Mouse (Mus musculus): ENCODE data around the gene Mogat2. TPM values are rescaled to one million over a fixed set of nuclear protein-coding genes. Genes with fewer than 3 reads are reported as not detected.
A peak's percentile ranks its signal among the peaks of the same experiment; 100 is the strongest.

Gene Mogat2
- polyA plus RNA-seq, 1 experiment from 2014 or later: 362 TPM

- no peak overlapping the region for H3K9ac ChIP-seq (ENCODE audit: low read depth, low read length)
- no peaks in the 10 kb centered on the region for H3K27me3 ChIP-seq (replicated peaks; ENCODE audit: control insufficient read depth, insufficient read depth, low read length)
- H3K27ac ChIP-seq (ENCODE audit: low read depth, low read length): peak overlapping the region; percentile 76
- peaks cover 11% of the 10 kb centered on the region; the same call in 1 of the 2 replicates for H3K4me1 ChIP-seq (replicated peaks; ENCODE audit: control insufficient read depth, insufficient read depth, low read length)
- H3K4me3 ChIP-seq (ENCODE audit: low read depth, low read length): no peak overlapping the region
- no peaks in the 10 kb centered on the region for H3K9me3 ChIP-seq (ENCODE audit: control insufficient read depth)
- no peak for TF ChIP-seq CTCF (IDR thresholded peaks at IDR 0.05; ENCODE audit: low read depth)
- peak; percentile 78 for ATAC-seq
- H3K36me3 ChIP-seq (ENCODE audit: control insufficient read depth, insufficient read depth): no peaks in the 10 kb centered on the region
- no peak overlapping the region for H3K4me2 ChIP-seq (replicated peaks; ENCODE audit: low read depth)
- WGBS: 54% methylated on average over 4 of the region's 4 CpGs
These were observed 29.7 kb downstream of the Mogat2 start for GRCm38 (mm10) chr7:99208704-99209103.

- WGBS: 48% methylated on average over 7 of the region's 7 CpGs
- peaks cover 17% of the 10 kb centered on the region; the same call in 1 of the 2 replicates for H3K4me1 ChIP-seq (replicated peaks; ENCODE audit: control insufficient read depth, insufficient read depth, low read length)
- TF ChIP-seq CTCF (IDR thresholded peaks at IDR 0.05; ENCODE audit: low read depth): no peak
- no peak overlapping the region for H3K4me2 ChIP-seq (replicated peaks; ENCODE audit: low read depth)
- peak; percentile 62 for ATAC-seq
- H3K4me3 ChIP-seq (ENCODE audit: low read depth, low read length): no peak overlapping the region
- H3K36me3 ChIP-seq (ENCODE audit: control insufficient read depth, insufficient read depth): no peaks in the 10 kb centered on the region
- no peak overlapping the region for H3K9ac ChIP-seq (ENCODE audit: low read depth, low read length)
- H3K27me3 ChIP-seq (replicated peaks; ENCODE audit: control insufficient read depth, insufficient read depth, low read length): no peaks in the 10 kb centered on the region
- no peaks in the 10 kb centered on the region for H3K9me3 ChIP-seq (ENCODE audit: control insufficient read depth)
- peak overlapping the region; percentile 76 for H3K27ac ChIP-seq (ENCODE audit: low read depth, low read length)
These were observed 32.1 kb downstream of the Mogat2 start for GRCm38 (mm10) chr7:99206364-99206763.

- WGBS: 78% methylated on average over 7 of the region's 7 CpGs
- Histone ChIP-seq H3K27me3 (replicated peaks; ENCODE audit: control insufficient read depth, insufficient read depth, low read length) (no peaks in the 10 kb centered on the region), H3K4me1 (replicated peaks; ENCODE audit: control insufficient read depth, insufficient read depth, low read length) (peaks cover 17% of the 10 kb centered on the region; the same call in 1 of the 2 replicates), H3K4me3 (ENCODE audit: low read depth, low read length) (no peak overlapping the region), H3K9ac (ENCODE audit: low read depth, low read length) (no peak overlapping the region), H3K9me3 (ENCODE audit: control insufficient read depth) (no peaks in the 10 kb centered on the region), H3K27ac (ENCODE audit: low read depth, low read length) (no peak overlapping the region), H3K4me2 (replicated peaks; ENCODE audit: low read depth) (no peak overlapping the region), H3K36me3 (ENCODE audit: control insufficient read depth, insufficient read depth) (no peaks in the 10 kb centered on the region)
- no peak for TF ChIP-seq CTCF (IDR thresholded peaks at IDR 0.05; ENCODE audit: low read depth)
- ATAC-seq: no peak
These were observed 36.3 kb downstream of the Mogat2 start for GRCm38 (mm10) chr7:99202163-99202562.

- TF ChIP-seq CTCF (IDR thresholded peaks at IDR 0.05; ENCODE audit: low read depth): no peak
- no peak overlapping the region for H3K27ac ChIP-seq (ENCODE audit: low read depth, low read length)
- 28% methylated on average over 4 of the region's 4 CpGs for WGBS
- H3K4me3 ChIP-seq (ENCODE audit: low read depth, low read length): no peak overlapping the region
- no peak overlapping the region for H3K9ac ChIP-seq (ENCODE audit: low read depth, low read length)
- no peak overlapping the region for H3K4me2 ChIP-seq (replicated peaks; ENCODE audit: low read depth)
- H3K36me3 ChIP-seq (ENCODE audit: control insufficient read depth, insufficient read depth): no peaks in the 10 kb centered on the region
- no peaks in the 10 kb centered on the region for H3K9me3 ChIP-seq (ENCODE audit: control insufficient read depth)
- H3K4me1 ChIP-seq (replicated peaks; ENCODE audit: control insufficient read depth, insufficient read depth, low read length): peaks cover 15% of the 10 kb centered on the region; the same call in 1 of the 2 replicates
- no peaks in the 10 kb centered on the region for H3K27me3 ChIP-seq (replicated peaks; ENCODE audit: control insufficient read depth, insufficient read depth, low read length)
- peak; percentile 74 for ATAC-seq
These were observed 38.1 kb downstream of the Mogat2 start for GRCm38 (mm10) chr7:99200290-99200689.

- H3K4me1 ChIP-seq (replicated peaks; ENCODE audit: control insufficient read depth, insufficient read depth, low read length): 0 out of 2 replicates have a peak, but pooled peaks cover 10% of the 10 kb centered on the region
- H3K9ac ChIP-seq (ENCODE audit: low read depth, low read length): no peak overlapping the region
- no peak overlapping the region for H3K4me3 ChIP-seq (ENCODE audit: low read depth, low read length)
- H3K27me3 ChIP-seq (replicated peaks; ENCODE audit: control insufficient read depth, insufficient read depth, low read length): no peaks in the 10 kb centered on the region
- no peak for ATAC-seq
- no peak overlapping the region for H3K4me2 ChIP-seq (replicated peaks; ENCODE audit: low read depth)
- TF ChIP-seq CTCF (IDR thresholded peaks at IDR 0.05; ENCODE audit: low read depth): no peak
- H3K9me3 ChIP-seq (ENCODE audit: control insufficient read depth): no peaks in the 10 kb centered on the region
- H3K36me3 ChIP-seq (ENCODE audit: control insufficient read depth, insufficient read depth): no peaks in the 10 kb centered on the region
- no peak overlapping the region for H3K27ac ChIP-seq (ENCODE audit: low read depth, low read length)
- WGBS: 67% methylated on average over 9 of the region's 9 CpGs
These were observed 38.8 kb downstream of the Mogat2 start for GRCm38 (mm10) chr7:99199451-99200175.

GRCm38 (mm10) chr7:99198811-99199210 lies 39.6 kb downstream of the Mogat2 start:
- Histone ChIP-seq H3K4me3 (ENCODE audit: low read depth, low read length) (no peak overlapping the region), H3K4me2 (replicated peaks; ENCODE audit: low read depth) (no peak overlapping the region), H3K9ac (ENCODE audit: low read depth, low read length) (no peak overlapping the region), H3K36me3 (ENCODE audit: control insufficient read depth, insufficient read depth) (no peaks in the 10 kb centered on the region), H3K4me1 (replicated peaks; ENCODE audit: control insufficient read depth, insufficient read depth, low read length) (0 out of 2 replicates have a peak, but pooled peaks cover 7% of the 10 kb centered on the region), H3K9me3 (ENCODE audit: control insufficient read depth) (no peaks in the 10 kb centered on the region), H3K27me3 (replicated peaks; ENCODE audit: control insufficient read depth, insufficient read depth, low read length) (no peaks in the 10 kb centered on the region), H3K27ac (ENCODE audit: low read depth, low read length) (no peak overlapping the region)
- no peak for ATAC-seq
- 86% methylated on average over 2 of the region's 2 CpGs for WGBS
- TF ChIP-seq CTCF (IDR thresholded peaks at IDR 0.05; ENCODE audit: low read depth): no peak
